Mouse (Mus musculus) ovary, postnatal 14 days (tissue): Measurements from ENCODE around the gene Tmem198.

ENCODE experiments used
- DNase-seq: peaks from one replicate; pipeline ENCODE4 v3.0.0; 2022; ENCODE audit warnings: low spot score

Gene Tmem198

GRCm38 (mm10) chr1:75517984-75518383, 38.7 kb downstream of the Tmem198 start:
- no peak for DNase-seq

GRCm38 (mm10) chr1:75518427-75518826, 39.1 kb downstream of the Tmem198 start:
- no peak for DNase-seq

GRCm38 (mm10) chr1:75519576-75519975, 40.2 kb downstream of the Tmem198 start:
- DNase-seq = peak; percentile 39

GRCm38 (mm10) chr1:75521321-75522031, 42.1 kb downstream of the Tmem198 start, which contains the start of gene Stk11ip:
TSS of gene Stk11ip (plus strand) at chr1:75521529.
- DNase-seq = peak; percentile 82

GRCm38 (mm10) chr1:75524679-75525078, 45.3 kb downstream of the Tmem198 start:
- no peak for DNase-seq

GRCm38 (mm10) chr1:75530546-75530945, 51.2 kb downstream of the Tmem198 start:
- DNase-seq = no peak

GRCm38 (mm10) chr1:75532280-75533172, 53.2 kb downstream of the Tmem198 start:
- DNase-seq = no peak

- DNase-seq = no peak
These were observed 54.3 kb downstream of the Tmem198 start for GRCm38 (mm10) chr1:75533325-75534252.
